Mouse (Mus musculus) CD4-positive, CD25-positive, alpha-beta regulatory T cell, adult 2 months (primary cell): ENCODE measurements around the gene Ssx2ip.

Experiments
- DNase-seq: peaks from one replicate; pipeline ENCODE4 v3.0.0-alpha.2; 2012; ENCODE audit warnings: low read depth, low spot score

Ssx2ip gene

GRCm38 (mm10) chr3:146404311-146405201, at the start of gene Ssx2ip:
Gene Ssx2ip (plus strand): TSS chr3:146404642.
- peak; percentile 95 for DNase-seq

GRCm38 (mm10) chr3:146355146-146355545, 49.3 kb upstream of the Ssx2ip start:
- no peak for DNase-seq

GRCm38 (mm10) chr3:146365471-146365870, 39.0 kb upstream of the Ssx2ip start:
- no peak for DNase-seq

- no peak for DNase-seq
Measured at GRCm38 (mm10) chr3:146367058-146367457, 37.4 kb upstream of the Ssx2ip start.

- DNase-seq, result no peak
Measured at GRCm38 (mm10) chr3:146370553-146371095, 33.8 kb upstream of the Ssx2ip start.

GRCm38 (mm10) chr3:146371201-146371600, 33.2 kb upstream of the Ssx2ip start:
- DNase-seq, result no peak

GRCm38 (mm10) chr3:146374596-146375175, 29.8 kb upstream of the Ssx2ip start:
- no peak for DNase-seq

GRCm38 (mm10) chr3:146375224-146375657, 29.2 kb upstream of the Ssx2ip start:
- no peak for DNase-seq

GRCm38 (mm10) chr3:146376337-146377130, 27.9 kb upstream of the Ssx2ip start:
- DNase-seq, result no peak

- DNase-seq, result no peak
Measured at GRCm38 (mm10) chr3:146377216-146377615, 27.2 kb upstream of the Ssx2ip start.

GRCm38 (mm10) chr3:146378753-146379152, 25.7 kb upstream of the Ssx2ip start:
- DNase-seq, result no peak

GRCm38 (mm10) chr3:146379740-146380466, 24.5 kb upstream of the Ssx2ip start:
- no peak for DNase-seq

GRCm38 (mm10) chr3:146380874-146381273, 23.6 kb upstream of the Ssx2ip start:
- DNase-seq, result no peak

GRCm38 (mm10) chr3:146381471-146381870, 23.0 kb upstream of the Ssx2ip start:
- DNase-seq, result no peak

- no peak for DNase-seq
Measured at GRCm38 (mm10) chr3:146386800-146387199, 17.6 kb upstream of the Ssx2ip start.

GRCm38 (mm10) chr3:146392656-146393321, 11.7 kb upstream of the Ssx2ip start:
- DNase-seq, result no peak

- no peak for DNase-seq
Measured at GRCm38 (mm10) chr3:146393641-146394100, 10.8 kb upstream of the Ssx2ip start.

- no peak for DNase-seq
Measured at GRCm38 (mm10) chr3:146396256-146396655, 8.2 kb upstream of the Ssx2ip start.

- DNase-seq, result no peak
Measured at GRCm38 (mm10) chr3:146396934-146397333, 7.5 kb upstream of the Ssx2ip start.

- DNase-seq, result no peak
Measured at GRCm38 (mm10) chr3:146397847-146398246, 6.6 kb upstream of the Ssx2ip start.
